Mouse (Mus musculus): ENCODE measurements around the gene Tmem94.

- TF ChIP-seq GATA1 (IDR thresholded peaks at IDR 0.05; ENCODE audit: borderline replicate concordance, low read length), result no peak
- no peak for TF ChIP-seq FLI1 (IDR thresholded peaks at IDR 0.05; ENCODE audit: low read length)
Observed at GRCm38 (mm10) chr11:115789787-115790186, 24.6 kb downstream of the Tmem94 start.

Data from megakaryocyte, embryonic 14.5 days (primary cell).